Mouse (Mus musculus) megakaryocyte, adult 5-6 weeks (primary cell): ENCODE measurements around the gene 1810010H24Rik. TPM values are rescaled to one million over a fixed set of nuclear protein-coding genes. Genes with fewer than 3 reads are reported as not detected.
"Not testable (repeated sequence)": the region's sequence is repeated elsewhere in the genome, so short reads cannot be mapped to it uniquely, and the experiment has no call there.

Source experiments
- ATAC-seq: 2 replicates; pipeline ENCODE4 v1.8.0; 2016; ENCODE audit warnings: mild to moderate bottlenecking, inconsistent platforms; ENCODE audit not compliant: poor library complexity, severe bottlenecking
- total RNA-seq, 2 experiments: library from RNA; stranded (forward) in 1 of 2; stranded (reverse) in 1 of 2; fragments of 153-499, 151-499 nt in 1 of 2; fragments of 221-1000, 200-1000 nt in 1 of 2; gene quantifications; 2 replicates each; pipeline versions ENCODE4 v1.2.3 to v1.2.4; 2015 to 2017

Gene 1810010H24Rik
- total RNA-seq, 2 experiments from 2014 or later = 0.15 to 0.87 TPM

- no peak for ATAC-seq
Measured at GRCm38 (mm10) chr11:107039417-107039816, 13.9 kb downstream of the 1810010H24Rik start.

GRCm38 (mm10) chr11:107041396-107041795 is 15.9 kb downstream of the 1810010H24Rik start:
- ATAC-seq = no peak

DNA sequence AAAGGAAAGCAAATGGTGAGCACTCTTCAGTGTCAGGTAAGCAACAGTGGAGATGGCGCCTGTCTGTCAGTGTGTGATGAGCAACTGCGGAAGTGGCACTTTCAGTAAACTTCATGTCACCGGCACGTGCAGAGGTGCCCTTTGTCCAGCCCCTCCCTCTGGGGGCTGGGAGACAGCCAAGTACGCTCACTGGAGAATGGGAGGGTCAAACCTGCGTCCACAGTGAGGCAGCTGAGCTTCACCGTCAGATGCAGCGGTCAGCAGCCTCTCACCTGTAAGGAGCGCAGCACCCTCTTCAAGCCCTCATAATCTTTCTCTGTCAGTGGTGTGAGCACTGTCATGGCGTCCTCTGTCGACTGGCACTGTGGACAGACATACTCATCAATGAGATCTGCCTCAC is 17.9 kb downstream of the 1810010H24Rik start:
- ATAC-seq = no peak

- ATAC-seq = peak; percentile 99
Measured at GRCm38 (mm10) chr11:107044321-107044720, 18.8 kb downstream of the 1810010H24Rik start.

- ATAC-seq = no peak
Measured at GRCm38 (mm10) chr11:107045546-107045945, 20.1 kb downstream of the 1810010H24Rik start.

GRCm38 (mm10) chr11:107046766-107047620 is 21.5 kb downstream of the 1810010H24Rik start:
- no peak for ATAC-seq

GRCm38 (mm10) chr11:107054870-107055269 is 29.4 kb downstream of the 1810010H24Rik start:
- no peak for ATAC-seq

DNA sequence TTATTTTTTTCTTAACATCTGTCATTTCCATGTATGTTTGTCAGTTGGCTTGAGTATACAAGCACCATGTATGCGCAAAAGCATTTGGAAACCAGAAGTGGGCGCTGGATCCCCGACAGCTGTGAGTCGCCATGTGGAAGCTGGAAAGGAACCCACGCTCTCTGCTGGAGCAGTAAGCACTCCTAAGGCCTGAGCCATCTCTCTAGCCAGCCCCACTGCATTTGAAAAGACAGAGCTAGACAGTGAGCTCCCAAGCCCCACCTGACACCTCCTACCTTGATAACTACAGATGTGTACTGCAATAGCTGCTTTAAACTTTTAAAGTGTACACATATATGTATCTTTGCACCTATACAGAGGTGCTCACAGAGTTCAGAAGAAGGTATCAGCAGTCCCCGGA is 31.9 kb downstream of the 1810010H24Rik start:
- ATAC-seq = no peak

GRCm38 (mm10) chr11:107059634-107060033 is 34.2 kb downstream of the 1810010H24Rik start:
- not testable (repeated sequence) for ATAC-seq

- ATAC-seq = no peak
Measured at GRCm38 (mm10) chr11:107060941-107061340, 35.5 kb downstream of the 1810010H24Rik start.

- no peak for ATAC-seq
Measured at GRCm38 (mm10) chr11:107063067-107063466, 37.6 kb downstream of the 1810010H24Rik start.

GRCm38 (mm10) chr11:107064590-107064989 is 39.1 kb downstream of the 1810010H24Rik start:
- ATAC-seq = no peak

GRCm38 (mm10) chr11:107065216-107065785 is 39.8 kb downstream of the 1810010H24Rik start:
- ATAC-seq = no peak

Other genes with a start within 250 kb of the 1810010H24Rik start
- 11.6 and 13.3 TPM in 2 replicates for gene Polg2, start 246.1 kb upstream of the 1810010H24Rik start, total RNA-seq (2015)
- 7.8 and 11.1 TPM in 2 replicates for gene Polg2, start 246.1 kb upstream of the 1810010H24Rik start, total RNA-seq (2017)
- 755 and 789 TPM in 2 replicates for gene Ddx5, start 236.5 kb upstream of the 1810010H24Rik start, total RNA-seq (2015)
- gene Ddx5, start 236.5 kb upstream of the 1810010H24Rik start, total RNA-seq (2017) = 996 and 1,155 TPM in 2 replicates
- gene Cep95, start 236.4 kb upstream of the 1810010H24Rik start, total RNA-seq (2015) = 15.8 and 16.5 TPM in 2 replicates
- 12.2 and 18.6 TPM in 2 replicates for gene Cep95, start 236.4 kb upstream of the 1810010H24Rik start, total RNA-seq (2017)
- 27.0 and 28.6 TPM in 2 replicates for gene Smurf2, start 105.0 kb upstream of the 1810010H24Rik start, total RNA-seq (2015)
- gene Smurf2, start 105.0 kb upstream of the 1810010H24Rik start, total RNA-seq (2017) = 34.1 and 38.5 TPM in 2 replicates
- gene Kpna2, start 26.1 kb upstream of the 1810010H24Rik start, total RNA-seq (2015) = 355 and 377 TPM in 2 replicates
- gene Kpna2, start 26.1 kb upstream of the 1810010H24Rik start, total RNA-seq (2017) = 262 and 286 TPM in 2 replicates
- 45.6 and 50.8 TPM in 2 replicates for gene Bptf, start 106.4 kb downstream of the 1810010H24Rik start, total RNA-seq (2015)
- gene Bptf, start 106.4 kb downstream of the 1810010H24Rik start, total RNA-seq (2017) = 35.9 and 43.4 TPM in 2 replicates
- 28.9 and 31.7 TPM in 2 replicates for gene Nol11, start 163.7 kb downstream of the 1810010H24Rik start, total RNA-seq (2015)
- gene Nol11, start 163.7 kb downstream of the 1810010H24Rik start, total RNA-seq (2017) = 25.4 and 31.8 TPM in 2 replicates